Mouse (Mus musculus): ENCODE measurements around the gene Tent4b. TPM values are rescaled to one million over a fixed set of nuclear protein-coding genes. Genes with fewer than 3 reads are reported as not detected.

The Tent4b gene
- polyA plus RNA-seq, 1 experiment from 2014 or later = 5.5 TPM

GRCm38 (mm10) chr8:88301589-88302437 lies 102.8 kb downstream of the Tent4b start:
- H3K9me3 ChIP-seq (replicated peaks; ENCODE audit: control insufficient read depth, low read length) = no peaks in the 10 kb centered on the region
- WGBS = 72% methylated on average over 15 of the region's 15 CpGs
- H3K9ac ChIP-seq (ENCODE audit: low read length) = no peak overlapping the region
- no peak overlapping the region for H3K4me3 ChIP-seq (ENCODE audit: low read length)
- no peaks in the 10 kb centered on the region for H3K27me3 ChIP-seq (ENCODE audit: control insufficient read depth, insufficient read depth, low read length)
- peaks cover 11% of the 10 kb centered on the region; the same call in 1 of the 2 replicates for H3K4me1 ChIP-seq (ENCODE audit: control insufficient read depth, insufficient read depth, low read length)
- H3K27ac ChIP-seq (ENCODE audit: low read length) = no peak overlapping the region
- no peak overlapping the region for H3K4me2 ChIP-seq (ENCODE audit: low read depth, low read length)
- H3K36me3 ChIP-seq (ENCODE audit: control insufficient read depth, insufficient read depth) = no peaks in the 10 kb centered on the region
- ATAC-seq (replicated peaks; ENCODE audit: extremely low read depth, insufficient read depth, low FRiP score) = no peak

- H3K4me2 ChIP-seq (ENCODE audit: low read depth, low read length) = no peak overlapping the region
- H3K9me3 ChIP-seq (replicated peaks; ENCODE audit: control insufficient read depth, low read length) = no peaks in the 10 kb centered on the region
- H3K9ac ChIP-seq (ENCODE audit: low read length) = no peak overlapping the region
- 0 out of 2 replicates have a peak, but pooled peaks cover 5% of the 10 kb centered on the region for H3K4me1 ChIP-seq (ENCODE audit: control insufficient read depth, insufficient read depth, low read length)
- no peaks in the 10 kb centered on the region for H3K27me3 ChIP-seq (ENCODE audit: control insufficient read depth, insufficient read depth, low read length)
- H3K4me3 ChIP-seq (ENCODE audit: low read length) = no peak overlapping the region
- no peaks in the 10 kb centered on the region for H3K36me3 ChIP-seq (ENCODE audit: control insufficient read depth, insufficient read depth)
- 74% methylated on average over 4 of the region's 4 CpGs for WGBS
- no peak overlapping the region for H3K27ac ChIP-seq (ENCODE audit: low read length)
- 0 out of 2 replicates have a peak, but pooled peaks have one; percentile 39 for ATAC-seq (replicated peaks; ENCODE audit: extremely low read depth, insufficient read depth, low FRiP score)
These were observed 106.8 kb downstream of the Tent4b start for GRCm38 (mm10) chr8:88305814-88306213.

GRCm38 (mm10) chr8:88306511-88306910 lies 107.5 kb downstream of the Tent4b start:
- Histone ChIP-seq H3K9me3 (replicated peaks; ENCODE audit: control insufficient read depth, low read length) (no peaks in the 10 kb centered on the region), H3K36me3 (ENCODE audit: control insufficient read depth, insufficient read depth) (no peaks in the 10 kb centered on the region), H3K27ac (ENCODE audit: low read length) (no peak overlapping the region), H3K9ac (ENCODE audit: low read length) (no peak overlapping the region), H3K4me3 (ENCODE audit: low read length) (no peak overlapping the region), H3K4me2 (ENCODE audit: low read depth, low read length) (no peak overlapping the region), H3K27me3 (ENCODE audit: control insufficient read depth, insufficient read depth, low read length) (no peaks in the 10 kb centered on the region), H3K4me1 (ENCODE audit: control insufficient read depth, insufficient read depth, low read length) (0 out of 2 replicates have a peak, but pooled peaks cover 4% of the 10 kb centered on the region)
- ATAC-seq (replicated peaks; ENCODE audit: extremely low read depth, insufficient read depth, low FRiP score) = no peak
- 62% methylated on average over 14 of the region's 14 CpGs for WGBS

GRCm38 (mm10) chr8:88307736-88308135 lies 108.7 kb downstream of the Tent4b start:
- Histone ChIP-seq H3K27me3 (ENCODE audit: control insufficient read depth, insufficient read depth, low read length) (no peaks in the 10 kb centered on the region), H3K4me2 (ENCODE audit: low read depth, low read length) (no peak overlapping the region), H3K27ac (ENCODE audit: low read length) (no peak overlapping the region), H3K4me3 (ENCODE audit: low read length) (no peak overlapping the region), H3K9ac (ENCODE audit: low read length) (no peak overlapping the region), H3K36me3 (ENCODE audit: control insufficient read depth, insufficient read depth) (no peaks in the 10 kb centered on the region), H3K9me3 (replicated peaks; ENCODE audit: control insufficient read depth, low read length) (no peaks in the 10 kb centered on the region), H3K4me1 (ENCODE audit: control insufficient read depth, insufficient read depth, low read length) (0 out of 2 replicates have a peak, but pooled peaks cover 2% of the 10 kb centered on the region)
- ATAC-seq (replicated peaks; ENCODE audit: extremely low read depth, insufficient read depth, low FRiP score) = no peak
- 73% methylated on average over 4 of the region's 4 CpGs for WGBS

Other genes starting within 250 kb of the Tent4b start
- gene Zfp423, start 239.6 kb upstream of the Tent4b start, polyA plus RNA-seq (2015; fragmentation: Nextera tagmentation; extraction: Ambion mirVana) = 3.1 and 3.7 TPM in 2 replicates
- 38.9 and 47.4 TPM in 2 replicates for gene Cnep1r1, start 80.4 kb upstream of the Tent4b start, polyA plus RNA-seq (2015; fragmentation: Nextera tagmentation; extraction: Ambion mirVana)
- gene Heatr3, start 61.4 kb upstream of the Tent4b start, polyA plus RNA-seq (2015; fragmentation: Nextera tagmentation; extraction: Ambion mirVana) = 27.8 and 32.8 TPM in 2 replicates
- 5.0 and 5.9 TPM in 2 replicates for gene Adcy7, start 73.2 kb downstream of the Tent4b start, polyA plus RNA-seq (2015; fragmentation: Nextera tagmentation; extraction: Ambion mirVana)
- 60.3 and 64.4 TPM in 2 replicates for gene Brd7, start 163.0 kb downstream of the Tent4b start, polyA plus RNA-seq (2015; fragmentation: Nextera tagmentation; extraction: Ambion mirVana)

Measured in heart, embryonic 16.5 days (tissue).